Mouse (Mus musculus): ENCODE measurements around the gene Cd55b.
"Not testable (repeated sequence)": the region's sequence is repeated elsewhere in the genome, so short reads cannot be mapped to it uniquely, and the experiment has no call there.

Cd55b gene

DNA sequence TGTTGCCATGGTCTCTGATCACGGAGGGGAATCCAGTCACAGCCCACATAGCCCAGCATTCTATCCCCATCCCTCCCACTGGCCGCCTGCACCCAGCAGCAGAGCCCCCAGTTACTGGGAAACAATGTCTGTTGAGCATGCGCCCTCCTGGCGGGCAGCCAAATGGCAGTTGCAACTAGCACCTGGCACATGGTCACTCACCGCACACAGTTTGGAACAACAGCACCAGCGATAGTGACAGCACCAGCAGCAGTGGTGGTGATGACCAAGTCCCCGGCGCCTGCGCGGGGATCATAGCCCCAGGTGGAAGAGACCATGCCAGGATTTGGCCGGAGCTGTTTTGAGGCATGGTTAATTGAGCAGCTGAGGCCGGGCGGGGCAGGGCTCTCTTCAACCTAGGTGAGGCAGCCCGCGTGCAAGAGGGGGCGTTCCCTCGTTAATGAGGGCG lies at the start of gene Cd55b:
TSS of gene Cd55b (minus strand) at position 346 of the 448 bp plus-strand sequence.
- DNase-seq, result peak; percentile 27 to 53

DNA sequence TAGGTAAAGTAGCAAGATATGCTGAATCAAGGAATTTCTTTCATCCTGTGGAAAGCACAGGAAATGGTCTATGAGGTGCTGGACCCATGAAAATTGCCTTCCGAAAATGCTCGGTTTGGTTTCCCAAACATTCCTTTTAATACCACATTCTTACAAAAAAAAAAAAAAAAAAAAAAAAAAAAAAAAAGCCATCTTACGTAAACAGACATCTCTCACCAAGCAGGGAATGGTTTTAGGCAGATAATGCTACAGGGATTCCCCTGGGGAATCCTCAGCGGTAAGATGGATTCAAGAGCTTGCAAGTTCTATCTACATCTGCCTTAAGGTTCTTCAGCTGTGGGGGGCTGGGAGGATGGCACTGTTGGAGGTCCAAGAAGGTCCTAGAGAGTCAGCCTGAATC lies 47.3 kb upstream of the Cd55b start:
- DNase-seq, result no peak

DNA sequence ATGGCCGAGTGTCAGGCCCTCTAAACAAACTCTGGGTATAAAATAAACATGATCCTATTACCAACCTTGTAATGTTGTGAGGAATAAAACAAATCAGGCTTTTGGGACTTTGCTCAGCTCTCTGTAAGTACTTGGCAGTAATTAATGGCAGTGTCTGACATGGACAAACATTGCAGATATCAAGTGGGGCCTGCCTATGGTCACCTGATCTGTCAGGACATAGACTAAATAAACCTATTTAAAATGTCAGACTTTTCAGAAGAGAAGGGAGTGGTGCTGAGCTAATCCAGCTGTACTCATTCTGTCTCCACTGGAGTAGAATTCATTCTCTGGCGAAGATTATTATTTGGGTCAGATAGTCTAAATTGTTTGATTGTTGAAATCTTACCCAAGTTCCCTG lies 44.6 kb upstream of the Cd55b start:
- DNase-seq, result no peak

DNA sequence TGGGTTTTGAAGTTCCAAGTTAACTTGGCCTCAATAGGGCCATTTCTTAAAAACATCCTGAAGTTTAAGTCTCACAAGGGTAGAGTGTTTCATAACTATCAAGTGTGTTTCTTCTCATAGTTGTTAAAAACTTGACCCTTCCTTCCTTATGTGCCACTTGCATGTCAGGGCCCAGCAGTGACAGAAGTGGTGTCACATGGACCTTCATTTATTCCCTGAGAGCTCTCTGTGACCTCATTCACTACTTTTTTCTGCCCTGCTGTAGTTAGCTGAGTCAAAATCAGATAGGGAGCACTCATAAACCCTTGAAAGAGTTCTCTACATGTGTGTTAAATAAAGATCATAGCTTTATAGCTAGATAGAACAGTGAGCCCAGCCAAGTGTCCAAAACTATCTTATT lies 41.4 kb upstream of the Cd55b start:
- no peak for DNase-seq

DNA sequence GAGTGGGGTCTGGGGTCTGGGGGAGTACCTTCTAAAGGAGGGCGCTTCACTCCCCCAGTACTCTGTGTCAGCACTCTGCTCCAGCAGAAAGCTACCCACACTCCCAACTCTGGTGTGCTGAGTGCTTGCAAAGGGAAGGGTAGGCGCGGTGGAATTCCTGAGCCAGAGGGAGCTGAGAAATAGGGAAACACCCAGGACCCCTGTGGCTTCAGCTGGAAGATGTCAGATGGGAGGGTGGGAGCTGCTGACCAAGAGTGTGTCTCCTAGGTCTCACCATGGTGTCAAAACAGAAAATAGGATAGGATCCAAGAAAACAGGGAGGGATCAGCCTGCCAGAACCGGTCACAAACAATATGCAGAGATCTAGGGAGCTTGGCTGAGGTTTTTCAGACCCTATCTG lies 40.1 kb upstream of the Cd55b start:
- DNase-seq, result no peak

DNA sequence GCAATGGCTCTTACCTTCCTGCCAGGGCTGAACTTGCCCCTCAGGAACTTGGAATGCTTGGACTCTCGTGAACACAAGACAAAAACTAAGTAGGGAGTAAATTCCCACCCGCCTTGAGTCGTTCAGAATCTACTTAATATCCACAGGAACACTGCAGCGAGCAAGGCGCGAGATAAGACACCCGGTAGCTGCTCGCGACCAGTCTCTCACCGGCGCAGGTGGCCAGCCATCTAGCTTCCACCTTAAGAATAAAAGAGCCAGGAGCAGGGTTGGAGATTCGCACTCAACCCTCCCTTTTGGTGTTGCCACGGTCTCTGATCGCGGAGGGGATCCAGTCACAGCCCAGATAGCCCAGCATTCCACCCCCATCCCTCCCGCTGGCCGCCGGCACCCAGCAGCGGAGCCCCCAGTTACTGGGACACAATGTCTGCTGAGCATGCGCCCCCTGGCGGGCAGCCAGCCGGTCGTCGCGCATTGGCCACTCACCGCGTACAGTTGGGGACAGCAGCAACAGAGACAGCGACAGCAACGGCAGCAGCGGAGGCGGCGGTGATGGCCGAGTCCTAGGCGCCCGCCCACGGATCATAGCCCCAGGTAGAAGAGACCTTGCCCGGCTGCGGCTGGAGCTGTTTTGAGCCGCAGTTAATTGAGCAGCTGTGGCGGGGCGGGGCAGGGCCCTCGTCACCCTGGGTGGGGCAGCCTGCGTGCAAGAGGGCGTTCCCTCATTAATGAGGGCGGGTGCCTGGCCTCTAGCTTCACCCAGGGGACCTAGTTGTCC lies 39.5 kb upstream of the Cd55b start, which contains the start of gene Cd55:
TSS of gene Cd55 (minus strand) at position 661 of the 778 bp plus-strand sequence.
- DNase-seq, result peak; percentile 90 to 91

DNA sequence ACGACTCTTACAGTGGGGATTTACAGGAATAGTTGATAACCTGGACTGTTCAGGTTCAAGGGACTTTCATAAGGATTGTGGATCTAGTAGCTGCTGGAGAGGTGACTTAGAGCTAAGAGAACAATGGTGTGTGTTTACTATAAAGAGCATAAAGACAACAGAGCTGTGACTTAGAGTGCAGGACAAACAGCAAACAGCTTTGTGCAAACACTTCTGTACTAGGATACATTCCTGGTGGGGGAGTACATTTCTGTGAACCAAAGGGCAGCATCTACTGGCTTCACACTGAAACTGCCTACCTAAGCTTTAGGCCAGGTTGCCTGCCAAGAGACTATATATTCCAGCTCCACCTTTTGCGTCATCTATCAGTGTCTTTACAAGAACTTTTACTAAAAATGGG lies 32.3 kb upstream of the Cd55b start:
- no peak for DNase-seq

DNA sequence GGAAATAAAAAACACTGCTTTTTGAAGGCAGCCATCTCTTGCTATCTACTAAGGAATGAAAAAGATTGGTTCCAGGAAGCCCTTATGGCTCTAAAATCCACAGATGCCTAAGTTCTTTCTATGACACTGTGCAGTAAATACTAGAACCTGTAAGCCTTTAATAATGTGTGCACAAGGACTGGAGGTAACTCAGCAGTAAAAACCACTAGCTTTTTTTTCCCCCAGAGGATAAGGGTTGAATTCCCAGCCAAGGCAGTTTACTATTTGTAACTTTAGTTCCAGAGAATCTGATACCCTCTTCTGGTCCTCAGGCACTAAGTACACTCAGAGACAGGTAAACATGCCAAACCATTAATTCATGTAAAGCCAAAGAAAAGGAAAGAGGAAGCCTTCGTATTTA lies 20.1 kb upstream of the Cd55b start:
- not testable (repeated sequence) for DNase-seq

DNA sequence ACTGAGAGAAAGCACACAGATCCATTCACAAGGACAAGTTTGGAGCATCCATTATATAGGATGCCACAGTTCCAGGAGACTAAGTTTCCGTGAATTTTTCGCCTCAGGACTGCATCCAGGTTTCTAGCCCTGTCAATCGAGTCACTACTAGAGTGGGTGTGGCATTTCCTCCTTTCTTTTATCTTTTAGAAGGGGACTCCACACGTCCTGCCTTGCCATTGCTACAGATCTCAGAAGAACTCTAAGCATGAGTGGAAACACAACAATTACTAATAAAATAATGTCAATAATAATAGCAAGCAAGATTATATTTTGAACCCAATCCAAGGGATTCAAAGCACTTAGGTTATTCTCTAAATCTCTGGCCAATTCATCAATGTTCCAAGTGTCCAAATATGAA lies 8.1 kb upstream of the Cd55b start:
- no peak for DNase-seq

DNA sequence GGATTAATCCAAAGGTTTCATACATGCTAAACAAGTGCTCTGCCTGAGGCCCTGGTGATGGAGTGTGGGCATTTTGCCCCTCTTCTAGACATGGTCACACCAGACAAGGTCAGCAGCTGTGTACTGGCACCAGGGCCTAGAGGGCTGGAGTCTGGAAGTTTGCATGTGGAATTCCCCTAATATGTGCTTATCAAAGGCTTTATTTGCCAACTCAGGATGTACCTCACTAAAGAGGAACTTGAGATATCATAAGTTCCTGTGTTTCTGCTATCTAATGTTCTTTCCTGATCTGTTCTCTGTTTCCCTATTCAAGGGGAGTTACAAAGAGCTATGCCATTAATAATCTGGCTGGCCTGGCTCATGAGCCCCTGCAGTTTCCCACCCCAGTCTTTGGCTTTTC lies 5.9 kb upstream of the Cd55b start:
- DNase-seq, result not testable (repeated sequence)

DNA sequence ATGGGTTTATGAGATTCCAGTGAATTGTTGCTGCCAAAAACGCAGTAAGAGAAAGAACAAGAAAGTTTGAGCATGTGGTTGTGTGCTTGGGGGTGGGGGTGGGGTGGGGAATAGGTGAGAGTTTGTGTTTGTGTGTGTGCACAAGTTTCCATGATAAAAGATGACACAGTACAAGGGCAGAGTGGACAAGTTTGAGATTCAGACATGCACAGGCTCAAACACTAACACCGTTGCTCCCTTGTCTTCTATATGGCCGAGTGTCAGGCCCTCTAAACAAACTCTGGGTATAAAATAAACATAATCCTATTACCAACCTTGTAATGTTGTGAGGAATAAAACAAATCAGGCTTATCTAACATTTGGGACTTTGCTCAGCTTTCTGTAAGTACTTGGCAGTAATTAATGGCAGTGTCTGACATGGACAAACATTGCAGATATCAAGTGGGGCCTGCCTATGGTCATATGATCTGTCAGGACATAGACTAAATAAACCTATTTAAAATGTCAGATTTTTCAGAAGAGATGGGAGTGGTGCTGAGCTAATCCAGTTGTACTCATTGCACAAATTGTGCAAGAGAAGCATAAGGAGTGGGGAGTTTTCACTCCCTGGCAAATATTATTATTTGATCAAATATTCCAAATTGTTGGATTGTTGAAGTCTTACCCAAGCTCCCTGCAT lies 4.5 kb upstream of the Cd55b start:
- not testable (repeated sequence) for DNase-seq

DNA sequence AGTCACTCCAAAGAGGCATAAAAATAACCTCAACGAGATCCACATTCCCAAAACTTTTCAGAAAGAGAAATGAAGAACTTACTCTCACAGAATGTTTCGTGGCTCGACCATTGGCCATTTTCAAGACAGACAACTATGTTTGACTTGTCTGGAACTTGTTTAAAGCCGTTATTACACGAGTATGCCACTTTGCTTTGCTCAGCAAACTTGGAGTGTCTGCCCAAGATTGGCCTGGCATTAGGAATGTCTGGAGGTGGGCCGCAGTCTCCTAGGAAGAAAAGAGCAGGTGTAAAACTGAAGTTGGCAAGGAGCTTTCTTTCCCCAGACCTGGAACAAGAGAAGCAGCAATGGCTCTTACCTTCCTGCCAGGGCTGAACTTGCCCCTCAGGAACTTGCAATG lies 776 bp downstream of the Cd55b start:
- not testable (repeated sequence) for DNase-seq

DNA sequence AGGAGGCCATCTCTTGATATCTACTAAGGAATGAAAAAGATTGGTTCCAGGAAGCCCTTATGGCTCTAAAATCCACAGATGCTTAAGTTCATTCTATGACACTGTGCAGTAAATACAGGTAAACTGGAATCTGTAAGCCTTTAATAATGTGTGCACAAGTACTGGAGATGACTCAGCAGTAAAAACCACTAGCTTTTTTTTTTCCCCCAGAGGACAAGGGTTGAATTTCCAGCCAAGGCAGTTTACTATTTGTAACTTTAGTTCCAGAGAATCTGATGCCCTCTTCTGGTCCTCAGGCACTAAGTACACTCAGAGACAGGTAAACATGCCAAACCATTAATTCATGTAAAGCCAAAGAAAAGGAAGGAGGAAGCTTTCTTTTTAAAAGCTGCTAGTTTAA lies 25.7 kb downstream of the Cd55b start:
- DNase-seq, result not testable (repeated sequence)

DNA sequence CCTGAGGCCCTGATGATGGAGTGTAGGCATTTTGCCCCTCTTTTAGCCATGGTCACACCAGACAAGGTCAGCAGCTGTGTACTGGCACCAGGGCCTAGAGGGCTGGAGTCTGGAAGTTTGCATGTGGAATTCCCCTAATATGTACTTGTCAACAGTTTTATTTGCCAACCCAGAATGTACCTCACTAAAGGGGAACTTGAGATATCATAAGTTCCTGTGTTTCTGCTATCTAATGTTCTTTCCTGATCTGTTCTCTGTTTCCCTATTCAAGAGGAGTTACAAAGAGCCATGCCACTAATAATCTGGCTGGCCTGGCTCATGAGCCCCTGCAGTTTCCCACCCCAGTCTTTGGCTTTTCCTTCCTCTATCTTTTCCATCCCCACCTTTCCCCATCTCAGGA lies 35.5 kb downstream of the Cd55b start:
- DNase-seq, result not testable (repeated sequence)

DNA sequence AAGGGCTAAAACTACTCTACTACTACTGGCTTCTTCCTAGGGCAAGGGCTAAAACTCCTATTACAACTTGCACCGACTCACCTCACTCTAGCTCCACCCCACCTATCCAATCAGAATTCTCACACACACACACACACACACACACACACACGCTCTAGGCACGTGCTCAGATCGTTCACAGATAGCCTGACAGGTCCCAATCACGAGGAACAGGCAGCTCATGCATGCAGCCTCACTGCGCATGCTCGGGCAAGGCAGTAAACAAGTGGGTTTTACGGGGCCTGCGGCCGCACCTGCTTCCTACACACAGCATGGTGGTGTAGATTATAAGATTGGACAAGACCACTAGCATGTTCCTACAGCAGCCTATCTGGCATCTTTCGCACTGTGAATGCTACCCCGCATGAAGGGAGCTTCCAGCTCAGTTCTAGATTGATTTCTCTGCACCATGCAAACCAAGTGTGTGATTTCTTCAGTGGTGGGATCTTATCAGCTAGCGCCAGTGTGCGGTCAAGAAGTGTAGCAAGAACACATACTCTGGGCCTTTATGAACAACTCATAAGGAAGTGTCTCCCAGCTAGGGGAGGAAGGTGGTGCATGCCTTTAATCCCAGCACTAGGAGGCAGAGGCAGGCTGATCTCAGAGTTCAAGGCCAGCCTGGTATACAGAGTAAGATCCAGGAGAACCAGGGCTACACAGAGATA lies 44.9 kb downstream of the Cd55b start:
- no peak for DNase-seq

DNA sequence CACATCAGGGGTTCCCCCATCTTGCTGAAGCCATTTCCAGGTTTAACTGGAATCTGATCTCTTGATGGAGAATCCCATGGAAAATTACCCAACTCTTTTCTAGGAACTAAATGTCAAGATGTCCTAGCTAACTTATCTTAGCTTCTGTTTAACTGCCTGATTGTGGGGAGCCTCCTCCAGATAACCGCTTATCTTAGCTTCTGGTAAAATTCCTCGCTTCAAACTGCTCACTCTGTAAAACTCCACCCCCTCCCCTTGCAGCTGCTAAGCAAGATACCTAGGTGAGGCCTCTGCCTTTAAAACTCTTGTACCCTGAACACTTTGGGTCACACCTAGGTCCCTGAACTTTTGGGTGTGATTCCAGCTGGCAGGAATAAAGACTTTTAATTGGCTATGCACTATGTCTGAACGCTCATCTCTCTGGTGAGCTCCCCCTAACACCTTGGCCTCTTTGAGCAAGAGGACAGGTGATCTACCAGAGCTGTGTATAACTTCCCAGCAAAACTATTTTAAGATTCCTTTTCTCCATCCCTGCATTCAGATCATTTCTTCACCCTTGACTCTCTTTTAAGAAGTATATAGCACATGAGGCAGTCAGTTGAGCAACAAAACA lies 48.5 kb downstream of the Cd55b start:
- DNase-seq, result no peak

DNA sequence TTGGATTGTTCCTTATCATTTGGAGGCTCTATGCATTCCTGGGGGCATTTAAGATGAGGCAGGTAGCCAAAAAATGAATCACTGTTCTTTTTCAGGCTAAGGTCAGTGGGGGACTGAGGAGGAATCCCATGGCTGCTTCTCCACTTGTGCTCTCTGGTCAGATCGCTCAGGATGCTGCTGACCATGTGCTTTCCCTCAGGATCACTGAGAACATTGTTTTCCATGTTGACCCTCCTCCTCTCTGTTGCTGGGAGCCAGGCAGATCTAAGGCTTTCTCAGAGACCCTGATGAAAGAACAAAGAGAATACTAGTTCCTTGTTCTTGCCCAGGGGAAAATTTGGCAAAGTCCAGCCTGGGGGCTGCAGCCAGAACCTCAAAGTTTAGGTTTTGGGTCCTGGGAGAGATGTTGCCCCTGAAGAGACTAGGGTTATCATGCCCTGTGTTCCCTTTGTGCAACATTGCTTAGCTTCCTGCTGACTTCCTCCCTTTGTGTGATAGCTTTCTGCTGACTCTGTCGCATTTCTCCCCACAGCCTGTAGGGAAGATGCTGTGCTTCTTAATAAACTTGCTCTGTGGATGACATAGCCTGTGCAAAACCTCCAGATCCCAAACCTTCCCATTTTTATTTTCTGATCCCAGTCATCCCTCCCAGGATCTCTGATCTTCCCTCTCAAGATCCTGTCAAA lies 49.3 kb downstream of the Cd55b start:
- no peak for DNase-seq

DNA sequence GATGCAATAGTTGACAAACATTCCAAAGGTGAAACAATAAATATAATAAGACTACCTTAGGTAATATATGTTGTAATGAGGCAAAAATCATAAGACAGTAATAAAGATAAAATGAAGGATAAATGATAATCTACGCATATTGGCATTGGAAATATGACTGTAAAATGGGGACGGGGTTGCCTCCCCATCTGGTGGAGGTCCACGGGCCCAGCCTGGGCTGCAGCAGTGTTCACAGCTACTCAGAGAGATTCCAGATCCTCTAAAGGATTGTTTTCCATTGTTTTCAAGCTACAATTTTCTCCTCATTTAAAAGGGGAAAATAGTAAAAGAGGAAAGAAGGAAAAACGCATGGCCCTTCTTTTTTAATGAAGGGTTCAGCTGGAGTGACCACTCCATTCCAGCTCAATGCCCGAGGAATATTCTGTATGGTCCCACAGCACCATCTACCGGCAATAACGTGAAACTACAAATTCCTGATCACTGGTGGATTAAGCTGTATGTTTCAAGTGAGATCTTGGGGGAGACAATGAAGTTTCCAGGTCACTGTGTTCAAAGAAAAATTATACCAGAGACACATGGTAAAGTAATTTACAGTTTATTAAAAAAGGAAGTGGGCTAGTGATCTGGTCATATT lies 50.8 kb downstream of the Cd55b start:
- peak in 1 of 2 experiments; percentile 60 for DNase-seq

DNA sequence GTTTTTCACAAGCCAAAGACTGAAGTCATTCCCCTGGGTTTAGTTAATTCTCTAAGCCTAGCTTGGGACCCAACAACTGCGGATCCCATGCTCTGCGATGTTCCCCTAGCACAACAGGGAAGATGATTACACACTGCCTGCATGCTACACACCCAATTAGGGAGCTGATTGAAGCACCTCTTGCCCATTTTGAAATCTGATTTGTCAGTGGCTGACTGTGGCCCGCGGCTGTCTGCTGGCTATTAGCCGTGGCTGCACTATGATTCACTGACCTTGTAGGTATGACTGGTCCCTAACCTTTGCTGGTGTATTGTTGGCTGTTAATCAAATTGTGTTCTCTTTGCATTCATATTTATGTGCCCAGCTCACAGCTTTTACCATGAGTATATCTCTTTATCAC lies 51.5 kb downstream of the Cd55b start:
- no peak for DNase-seq

DNA sequence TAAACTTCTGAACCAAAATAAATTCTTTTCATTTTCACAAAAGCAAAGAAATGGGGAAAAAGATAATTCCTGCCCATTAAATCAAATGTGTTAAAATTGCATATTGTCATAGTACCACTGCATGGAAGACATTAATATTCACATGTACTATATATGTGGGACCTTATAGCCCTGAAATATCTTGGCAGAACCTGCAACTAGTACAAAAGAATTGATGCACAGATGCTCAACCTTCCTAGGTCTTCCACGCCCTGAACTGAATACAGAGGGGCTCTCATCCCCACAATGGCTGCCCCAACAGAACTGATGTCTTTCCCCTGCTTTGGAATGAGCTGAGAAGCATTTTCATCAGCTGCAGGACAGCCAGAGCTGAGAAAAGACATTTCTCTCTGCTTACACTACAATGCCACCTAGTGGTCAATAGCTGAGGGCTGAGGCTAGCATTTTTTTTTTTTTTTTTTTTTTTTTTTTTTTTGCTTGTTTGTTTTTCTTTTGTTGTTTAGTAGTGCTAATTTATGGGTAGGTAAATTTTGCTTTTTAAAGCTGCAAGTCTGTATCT lies 72.7 kb downstream of the Cd55b start:
- no peak for DNase-seq

DNA sequence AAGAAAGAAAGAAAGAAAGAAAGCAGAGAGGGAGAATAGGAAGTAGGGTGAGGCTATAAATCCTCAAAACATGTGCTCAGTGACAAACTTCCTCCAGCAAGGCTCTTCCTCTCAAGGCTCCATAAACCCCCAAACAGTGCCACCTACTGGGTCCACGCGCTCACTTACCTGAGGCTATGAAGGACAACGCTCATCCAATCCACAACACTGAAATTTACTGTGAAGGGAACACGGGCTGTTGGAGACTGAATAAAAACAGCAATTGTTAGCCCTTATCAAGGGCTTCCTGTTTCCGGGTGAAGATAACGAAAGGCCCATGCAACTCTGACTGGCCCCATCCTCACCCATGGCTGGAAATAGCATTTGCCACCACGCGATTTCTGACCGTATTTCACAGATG lies 80.4 kb downstream of the Cd55b start:
- no peak for DNase-seq
